Comparison of ENCODE assay signal across 13 mouse cellular contexts in genomic region chr9:31363698-31364609, GRCm38 (mm10). TPM values are rescaled to one million over a fixed set of nuclear protein-coding genes. Genes with fewer than 3 reads are reported as not detected.
A peak's percentile ranks its signal among the peaks of the same experiment; 100 is the strongest.
DNase-seq lines count a peak whose midpoint lies in the region; ATAC-seq and TF ChIP-seq lines count a peak whose summit lies in the region.
"Had no signal": no experiment of that assay in that cellular context is flagged by ENCODE, and none has a peak within 500 bp of the region (broad histone marks: within the 10 kb centered on the region; RNA-seq: fewer than 3 reads in every experiment).

No protein-coding gene starts in this region.

- H3K36me3 ChIP-seq in heart, embryonic 10.5 days: peaks cover 32% of the 10 kb centered on the region
- H3K36me3 ChIP-seq in lung, embryonic 16.5 days (ENCODE audit: control insufficient read depth, insufficient read depth, low read length): peaks cover 13% of the 10 kb centered on the region

- H3K4me3 ChIP-seq in heart, embryonic 10.5 days: no peak overlapping the region
- no peak overlapping the region for H3K4me3 ChIP-seq in lung, embryonic 16.5 days (ENCODE audit: low read length)
- no peak overlapping the region for H3K4me3 ChIP-seq in layer of hippocampus, adult 2 months
- H3K4me3 ChIP-seq: embryonic facial prominence, embryonic 12.5 days; forebrain, embryonic 15.5 days; hindbrain, embryonic 12.5 days had no signal

- H3K4me1 ChIP-seq in heart, embryonic 10.5 days: peaks cover 6% of the 10 kb centered on the region
- H3K4me1 ChIP-seq in lung, embryonic 16.5 days (replicated peaks; ENCODE audit: control insufficient read depth, insufficient read depth, low read length): peaks cover 13% of the 10 kb centered on the region; the same call in 1 of the 2 replicates
- H3K4me1 ChIP-seq: embryonic facial prominence, embryonic 12.5 days; hindbrain, embryonic 12.5 days had no signal

- WGBS in heart, embryonic 10.5 days: 91% methylated on average over 9 of the region's 9 CpGs
- WGBS in lung, embryonic 16.5 days: 59% methylated on average over 9 of the region's 9 CpGs

- DNase-seq in heart, adult 11 months: peak; percentile 61
- no peak for DNase-seq in heart, embryonic 10.5 days (ENCODE audit: low spot score)
- no peak for DNase-seq in lung, adult 18-20 months
- peak; percentile 45 to 55 for DNase-seq in layer of hippocampus, adult 2 months (ENCODE audit: low spot score in 2 of 2)
- peak; percentile 21 for DNase-seq in telencephalon, adult 2 months (ENCODE audit: low read depth, low spot score)
- DNase-seq in kidney, postnatal 36 days: no peak
- DNase-seq: heart, adult 18-20 months; kidney, adult 11 months; thymus, postnatal 25 days had no signal

- no peak for TF ChIP-seq CTCF in layer of hippocampus, adult 2 months (conservative IDR thresholded peaks at IDR 0.05)

- H3K9me3 ChIP-seq in heart, embryonic 10.5 days: no peaks in the 10 kb centered on the region
- H3K9me3 ChIP-seq in lung, embryonic 16.5 days (ENCODE audit: control insufficient read depth, low read length): no peaks in the 10 kb centered on the region
- H3K9me3 ChIP-seq: embryonic facial prominence, embryonic 12.5 days; forebrain, embryonic 15.5 days; hindbrain, embryonic 12.5 days had no signal

- no peak overlapping the region for H3K4me2 ChIP-seq in lung, embryonic 16.5 days (ENCODE audit: low read depth, low read length)
- H3K4me2 ChIP-seq: embryonic facial prominence, embryonic 12.5 days; forebrain, embryonic 15.5 days; hindbrain, embryonic 12.5 days had no signal

- H3K9ac ChIP-seq in lung, embryonic 16.5 days (ENCODE audit: low read length): no peak overlapping the region
- H3K9ac ChIP-seq: embryonic facial prominence, embryonic 12.5 days; forebrain, embryonic 15.5 days; hindbrain, embryonic 12.5 days had no signal

- H3K27ac ChIP-seq in heart, embryonic 10.5 days: no peak overlapping the region
- H3K27ac ChIP-seq in lung, embryonic 16.5 days (ENCODE audit: low read length): peak overlapping the region; percentile 66
- no peak overlapping the region for H3K27ac ChIP-seq in layer of hippocampus, adult 2 months
- H3K27ac ChIP-seq: embryonic facial prominence, embryonic 12.5 days; forebrain, embryonic 15.5 days; hindbrain, embryonic 12.5 days had no signal

- peak; percentile 92 for ATAC-seq in lung, embryonic 16.5 days (ENCODE audit: low read depth)
- ATAC-seq: forebrain, embryonic 15.5 days had no signal

- no peaks in the 10 kb centered on the region for H3K27me3 ChIP-seq in heart, embryonic 10.5 days (ENCODE audit: insufficient read depth, poor library complexity, severe bottlenecking)
- no peaks in the 10 kb centered on the region for H3K27me3 ChIP-seq in lung, embryonic 16.5 days (ENCODE audit: control insufficient read depth, insufficient read depth, low read depth, low read length)
- H3K27me3 ChIP-seq: embryonic facial prominence, embryonic 12.5 days; forebrain, embryonic 15.5 days; hindbrain, embryonic 12.5 days had no signal

RNA-seq across cellular contexts. Expression of gene Nfrkb, which starts 22.0 kb away (rescaled TPM):
- 15.2 and 16.1 TPM in 2 replicates for polyA plus RNA-seq in heart, embryonic 10.5 days (2016; fragmentation: Nextera tagmentation; extraction: Ambion mirVana)
- 20.8 and 21.2 TPM in 2 replicates for polyA plus RNA-seq in lung, embryonic 16.5 days (2015; fragmentation: Nextera tagmentation; extraction: Ambion mirVana)
- total RNA-seq in layer of hippocampus, adult 2 months (2021): 10 to 100 TPM; 33.1 to 33.6 TPM

Comparison
In these comparisons a context has a peak if more than half of its experiments do, and no peak if none do; other contexts are left out.
1. DNase-seq: peak in heart, adult 11 months (single experiment), layer of hippocampus, adult 2 months (2 of 2) and telencephalon, adult 2 months (single experiment); none in heart, embryonic 10.5 days (single experiment), lung, adult 18-20 months (0 of 2) and kidney, postnatal 36 days (0 of 2).